Mouse (Mus musculus) megakaryocyte, embryonic 14.5 days (primary cell): ENCODE measurements at regions not wholly inside any gene's neighbourhood (a gene's known extent, or its start where the extent isn't known, plus 50 kb on each side); places are given as distances from the start of the nearest gene placed in this dataset.

Experiments used
- FLI1 ChIP-seq: IDR thresholded peaks from 2 replicates; pipeline ENCODE4 v1.6.1; 2012; ENCODE audit warnings: low read length, inconsistent platforms, mixed read lengths
- GATA1 ChIP-seq: IDR thresholded peaks from 3 replicates; pipeline ENCODE4 v1.6.1; 2012; ENCODE audit warnings: mixed read lengths, low read length, inconsistent platforms, borderline replicate concordance

- no peak for TF ChIP-seq GATA1
- no peak for TF ChIP-seq FLI1
Measured at GRCm38 (mm10) chr7:40784906-40785305, 113.2 kb upstream of the Vstm2b start.
